Mouse (Mus musculus) neural tube, embryonic 11.5 days (tissue): ENCODE data around the gene Cdk5rap3. TPM values are rescaled to one million over a fixed set of nuclear protein-coding genes. Genes with fewer than 3 reads are reported as not detected.

Experiments used
- ATAC-seq: fragments of 200-750 bp; cut with Nextera tagmentation; 2 replicates; pipeline ENCODE4 v1.8.0; 2017; ENCODE audit warnings: moderate number of reproducible peaks, mild to moderate bottlenecking, moderate TSS enrichment, moderate library complexity; ENCODE audit not compliant: insufficient read depth, low FRiP score, low TSS enrichment
- DNase-seq: peaks from one replicate; pipeline ENCODE4 v3.0.0-alpha.2; 2015; ENCODE audit warnings: low spot score
- H3K27ac ChIP-seq: fragments of 300-500 bp; sonication (generic); 2 replicates; pipeline ENCODE4 v1.5.1; 2014; ENCODE audit warnings: low read depth, mild to moderate bottlenecking, low read length
- H3K27me3 ChIP-seq: fragments of 300-500 bp; sonication (generic); 2 replicates; pipeline ENCODE4 v1.6.1; 2014; ENCODE audit warnings: mild to moderate bottlenecking, low read length, mixed read lengths; ENCODE audit not compliant: control insufficient read depth, insufficient read depth
- H3K36me3 ChIP-seq: fragments of 300-500 bp; sonication (generic); 2 replicates; pipeline ENCODE4 v1.6.1; 2014; ENCODE audit warnings: mild to moderate bottlenecking, low read length, moderate library complexity, mixed read lengths; ENCODE audit not compliant: control insufficient read depth, insufficient read depth
- H3K4me1 ChIP-seq: fragments of 300-500 bp; sonication (generic); 2 replicates; pipeline ENCODE4 v1.6.1; 2014; ENCODE audit warnings: low read length, mixed read lengths; ENCODE audit not compliant: control insufficient read depth, insufficient read depth
- H3K4me2 ChIP-seq: fragments of 300-500 bp; sonication (generic); 2 replicates; pipeline ENCODE4 v1.6.1; 2014; ENCODE audit warnings: low read depth, mild to moderate bottlenecking, moderate library complexity
- H3K4me3 ChIP-seq: fragments of 300-500 bp; sonication (generic); 2 replicates; pipeline ENCODE4 v1.5.1; 2014; ENCODE audit warnings: low read depth, low read length
- H3K9ac ChIP-seq: fragments of 300-500 bp; sonication (generic); 2 replicates; pipeline ENCODE4 v1.6.1; 2014; ENCODE audit warnings: mild to moderate bottlenecking, low read length
- H3K9me3 ChIP-seq: fragments of 300-500 bp; sonication (generic); 2 replicates; pipeline ENCODE4 v1.6.1; 2016; ENCODE audit warnings: low read length; ENCODE audit not compliant: control insufficient read depth
- WGBS: fragments of 180-500 bp; shearing (Covaris S2); extraction: QIAGEN DNeasy Blood & Tissue Kit; methylation state at CpG from one replicate; pipeline ENCODE4 v1.1.7; 2014; 5-methylcytosine and 5-hydroxymethylcytosine counted together
- polyA plus RNA-seq: library from polyadenylated mRNA; unstranded; fragments of >200 nt; fragmentation: Nextera tagmentation; extraction: Ambion mirVana; gene quantifications from 2 replicates; pipeline ENCODE4 v1.2.1, GENCODE M21; 2014

The Cdk5rap3 gene
- polyA plus RNA-seq, 1 experiment from 2014 or later = 92.7 TPM

GRCm38 (mm10) chr11:96937549-96938425, 21.5 kb upstream of the Cdk5rap3 start:
- peak; percentile 55 for DNase-seq
- 48% methylated on average over 10 of the region's 10 CpGs for WGBS
- ATAC-seq = no peak

GRCm38 (mm10) chr11:96935872-96936650, 19.8 kb upstream of the Cdk5rap3 start:
- whole genome bisulfite sequencing = 85% methylated on average over 9 of the region's 9 CpGs
- no peak for DNase-seq
- H3K4me2 ChIP-seq = no peak overlapping the region
- H3K27ac ChIP-seq = no peak overlapping the region
- H3K27me3 ChIP-seq = no peaks in the 10 kb centered on the region
- no peak overlapping the region for H3K4me3 ChIP-seq
- H3K4me1 ChIP-seq = no peaks in the 10 kb centered on the region
- no peak overlapping the region for H3K9ac ChIP-seq
- H3K36me3 ChIP-seq = no peaks in the 10 kb centered on the region
- ATAC-seq = no peak
- no peaks in the 10 kb centered on the region for H3K9me3 ChIP-seq

More at GRCm38 (mm10) chr11:96937549-96938425, 21.5 kb upstream of the Cdk5rap3 start:
- Histone ChIP-seq H3K27ac (no peak overlapping the region), H3K4me3 (no peak overlapping the region), H3K9ac (no peak overlapping the region), H3K4me1 (no peaks in the 10 kb centered on the region), H3K9me3 (no peaks in the 10 kb centered on the region), H3K36me3 (no peaks in the 10 kb centered on the region), H3K4me2 (no peak overlapping the region), H3K27me3 (no peaks in the 10 kb centered on the region)

GRCm38 (mm10) chr11:96934921-96935356, 18.6 kb upstream of the Cdk5rap3 start:
- no peaks in the 10 kb centered on the region for H3K4me1 ChIP-seq
- ATAC-seq = 0 out of 2 replicates have a peak, but pooled peaks have one; percentile 53
- no peak overlapping the region for H3K27ac ChIP-seq
- H3K9ac ChIP-seq = no peak overlapping the region
- H3K9me3 ChIP-seq = no peaks in the 10 kb centered on the region
- no peak overlapping the region for H3K4me3 ChIP-seq
- WGBS = 22% methylated on average over 12 of the region's 12 CpGs
- no peaks in the 10 kb centered on the region for H3K36me3 ChIP-seq
- peak overlapping the region; percentile 1; the same call in 1 of the 2 replicates for H3K4me2 ChIP-seq
- no peaks in the 10 kb centered on the region for H3K27me3 ChIP-seq
- DNase-seq = peak; percentile 46

- DNase-seq = no peak
- Histone ChIP-seq H3K27ac (no peak overlapping the region), H3K4me3 (no peak overlapping the region), H3K9ac (no peak overlapping the region), H3K9me3 (no peaks in the 10 kb centered on the region), H3K4me2 (no peak overlapping the region), H3K36me3 (no peaks in the 10 kb centered on the region), H3K4me1 (no peaks in the 10 kb centered on the region), H3K27me3 (peaks cover 4% of the 10 kb centered on the region; the same call in 1 of the 2 replicates)
- ATAC-seq = no peak
- WGBS = 91% methylated on average over 13 of the region's 13 CpGs
These were observed 17.4 kb upstream of the Cdk5rap3 start for GRCm38 (mm10) chr11:96933562-96934276.

GRCm38 (mm10) chr11:96931327-96932062, 15.2 kb upstream of the Cdk5rap3 start:
- H3K4me3 ChIP-seq = no peak overlapping the region
- no peaks in the 10 kb centered on the region for H3K9me3 ChIP-seq
- no peak for DNase-seq
- H3K27me3 ChIP-seq = peaks cover 6% of the 10 kb centered on the region; the same call in 1 of the 2 replicates
- H3K4me1 ChIP-seq = no peaks in the 10 kb centered on the region
- 61% methylated on average over 8 of the region's 8 CpGs for WGBS
- H3K27ac ChIP-seq = no peak overlapping the region
- no peak overlapping the region for H3K9ac ChIP-seq
- no peak overlapping the region for H3K4me2 ChIP-seq
- H3K36me3 ChIP-seq = no peaks in the 10 kb centered on the region
- ATAC-seq = no peak

GRCm38 (mm10) chr11:96929766-96930331, 13.6 kb upstream of the Cdk5rap3 start:
- no peaks in the 10 kb centered on the region for H3K36me3 ChIP-seq
- H3K4me1 ChIP-seq = no peaks in the 10 kb centered on the region
- ATAC-seq (no peak), DNase-seq (no peak)
- peak overlapping the region; percentile 22; the same call in 1 of the 2 replicates for H3K9ac ChIP-seq
- H3K9me3 ChIP-seq = no peaks in the 10 kb centered on the region
- H3K4me3 ChIP-seq = no peak overlapping the region
- no peak overlapping the region for H3K27ac ChIP-seq
- peaks cover 6% of the 10 kb centered on the region; the same call in 1 of the 2 replicates for H3K27me3 ChIP-seq
- 68% methylated on average over 9 of the region's 9 CpGs for WGBS
- H3K4me2 ChIP-seq = no peak overlapping the region

- H3K36me3 ChIP-seq = no peaks in the 10 kb centered on the region
- WGBS = 17% methylated on average over 13 of the region's 13 CpGs
- peak overlapping the region; percentile 22; the same call in 1 of the 2 replicates for H3K9ac ChIP-seq
- no peaks in the 10 kb centered on the region for H3K4me1 ChIP-seq
- H3K27me3 ChIP-seq = peaks cover 6% of the 10 kb centered on the region; the same call in 1 of the 2 replicates
- ATAC-seq = no peak
- no peak overlapping the region for H3K4me2 ChIP-seq
- H3K4me3 ChIP-seq = no peak overlapping the region
- DNase-seq = no peak
- no peak overlapping the region for H3K27ac ChIP-seq
- no peaks in the 10 kb centered on the region for H3K9me3 ChIP-seq
These were observed 12.9 kb upstream of the Cdk5rap3 start for GRCm38 (mm10) chr11:96929096-96929765.
